Mouse (Mus musculus) CH12F3 (cell line): Measurements from ENCODE around the gene Shroom2.
"Not testable (repeated sequence)": the region's sequence is repeated elsewhere in the genome, so short reads cannot be mapped to it uniquely, and the experiment has no call there.

Experiments
- in situ Hi-C: fragments of 300-500 bp; cut with MboI; formaldehyde crosslinking; loops from 2 replicates; pipeline ENCODE4 v1.14.3; 2020; ENCODE audit warnings: low sequenced_read_pairs

Shroom2 gene

DNA sequence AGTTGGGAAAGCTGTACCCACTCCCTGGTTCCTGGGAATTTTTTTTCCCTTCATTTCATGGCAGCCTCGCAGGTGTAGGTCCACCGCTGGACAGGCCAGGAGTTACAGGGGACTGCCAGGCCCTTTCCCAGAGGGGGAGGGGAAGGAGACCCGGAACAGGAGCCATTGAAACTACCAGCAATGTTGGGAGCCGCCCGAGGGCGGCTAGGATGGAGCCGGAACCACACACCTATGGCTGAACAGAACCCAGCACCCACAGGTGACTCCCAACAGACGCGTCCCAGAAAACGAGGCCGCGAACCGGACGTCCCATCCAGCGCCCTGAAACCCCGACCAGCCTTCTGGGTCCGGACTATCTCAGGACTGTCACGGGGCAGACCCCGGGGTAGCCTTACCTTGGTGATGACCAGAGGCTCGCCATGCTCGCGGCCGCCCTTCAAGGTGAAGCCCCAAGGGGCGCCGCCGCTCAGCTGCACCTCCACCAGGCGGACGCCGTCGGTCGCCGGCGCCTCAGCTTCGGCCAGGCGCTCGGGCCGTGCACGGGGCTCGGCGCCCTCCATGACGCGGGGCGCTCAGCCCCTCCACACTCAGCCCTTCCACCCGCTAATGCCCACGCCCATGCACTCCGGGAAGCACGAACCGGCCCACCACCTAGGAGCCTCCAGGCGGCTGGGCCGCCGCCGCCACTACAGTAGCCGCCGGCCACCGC, at the start of gene Shroom2:
Gene Shroom2 (minus strand): TSS at position 575 of the 709 bp plus-strand sequence.
- in situ Hi-C loops, result no loop called here

DNA sequence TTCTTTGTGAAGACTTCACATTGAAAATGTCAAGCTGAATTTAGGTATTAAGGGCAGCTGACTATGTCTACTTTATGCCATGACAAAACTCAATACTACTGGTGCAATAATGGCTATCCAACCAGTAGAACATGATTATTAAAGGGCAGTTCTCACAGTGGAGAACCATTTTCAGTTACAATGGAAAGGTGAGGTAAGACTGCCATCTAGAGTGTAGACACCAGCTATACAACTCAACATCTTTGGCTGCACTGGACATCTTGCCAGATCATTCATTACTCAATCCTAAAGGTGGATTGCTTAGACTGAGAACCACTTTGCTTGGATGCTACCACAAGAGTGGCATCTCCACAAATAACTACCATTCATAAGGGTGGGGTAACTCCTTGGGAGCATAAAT, 49.7 kb upstream of the Shroom2 start:
- in situ Hi-C loops, result no loop called here

DNA sequence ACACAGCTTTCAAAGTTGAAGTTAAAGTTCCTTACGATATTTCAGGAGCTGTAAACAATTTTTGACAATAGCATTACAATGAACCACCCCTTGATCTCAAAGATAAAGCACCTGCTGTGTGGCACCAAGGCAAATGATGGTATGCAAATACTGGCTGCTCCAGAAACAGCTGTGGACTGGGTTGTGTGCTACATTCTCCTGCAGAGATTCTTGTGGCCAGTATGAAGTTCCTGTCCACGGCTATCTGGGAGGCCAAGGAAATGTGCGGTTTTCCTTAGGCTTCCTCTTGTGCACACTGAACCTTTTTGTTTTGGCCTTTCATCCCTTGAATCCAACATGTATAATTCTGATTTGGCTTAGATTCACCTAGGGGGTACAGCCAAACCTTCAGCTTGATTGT, 44.1 kb upstream of the Shroom2 start:
- in situ Hi-C loops, result no loop called here

DNA sequence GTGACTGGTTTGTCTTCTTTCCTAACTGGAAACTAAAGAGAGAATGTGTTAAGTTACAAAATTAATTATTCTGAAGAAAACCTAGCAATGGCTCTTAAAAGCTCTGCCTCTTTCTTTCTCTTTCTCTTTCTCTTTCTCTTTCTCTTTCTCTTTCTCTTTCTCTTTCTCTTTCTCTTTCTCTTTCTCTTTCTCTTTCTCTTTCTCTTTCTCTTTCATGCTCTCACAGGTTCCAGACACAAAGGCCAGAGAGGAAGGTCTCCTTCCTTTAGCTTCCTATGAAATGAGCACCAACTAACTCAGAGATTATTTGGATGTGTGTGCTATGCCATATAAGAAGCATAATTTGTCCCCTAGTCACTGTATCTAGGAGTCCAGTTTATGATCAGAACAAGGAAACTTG, 36.1 kb upstream of the Shroom2 start:
- in situ Hi-C loops, result no loop called here

DNA sequence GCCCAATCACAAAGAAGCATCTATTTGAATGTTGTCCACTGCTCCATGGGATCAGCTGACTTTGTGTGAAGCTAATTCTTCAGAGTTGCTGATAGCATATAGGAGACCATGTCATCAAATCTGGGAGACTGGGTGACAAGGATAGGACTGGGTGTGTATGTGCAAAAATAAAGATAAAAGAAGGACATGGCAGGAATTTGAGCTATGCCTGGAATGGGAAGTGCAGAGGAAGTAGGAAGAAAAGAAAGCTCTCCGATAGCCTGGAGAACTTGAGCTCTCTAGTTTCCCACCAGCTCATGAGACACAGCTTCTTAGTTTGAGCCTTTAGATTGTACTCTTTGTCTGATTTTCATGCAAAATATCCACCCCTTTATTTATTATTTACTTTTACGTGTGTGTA, 19.3 kb upstream of the Shroom2 start:
- in situ Hi-C loops, result no loop called here

DNA sequence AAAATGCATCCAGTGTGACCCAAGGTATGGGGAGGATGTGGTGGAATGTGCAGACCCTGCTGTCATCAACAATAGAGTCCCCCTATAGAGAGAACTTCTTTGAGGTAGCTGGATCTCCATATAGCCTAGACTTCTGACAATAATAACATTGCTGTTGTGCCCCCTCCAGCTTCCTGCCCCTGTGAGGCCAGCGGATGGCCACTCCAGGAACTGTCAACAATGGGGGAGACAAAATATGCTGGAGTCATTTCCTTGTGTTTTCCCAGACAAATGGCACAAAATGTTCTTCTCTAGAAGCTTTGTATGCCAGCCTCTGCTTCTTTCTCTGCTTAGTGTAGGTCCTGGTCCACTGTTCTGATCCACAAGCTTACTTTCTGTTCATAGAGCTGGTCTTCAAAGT, 18.9 kb upstream of the Shroom2 start:
- in situ Hi-C loops, result no loop called here

DNA sequence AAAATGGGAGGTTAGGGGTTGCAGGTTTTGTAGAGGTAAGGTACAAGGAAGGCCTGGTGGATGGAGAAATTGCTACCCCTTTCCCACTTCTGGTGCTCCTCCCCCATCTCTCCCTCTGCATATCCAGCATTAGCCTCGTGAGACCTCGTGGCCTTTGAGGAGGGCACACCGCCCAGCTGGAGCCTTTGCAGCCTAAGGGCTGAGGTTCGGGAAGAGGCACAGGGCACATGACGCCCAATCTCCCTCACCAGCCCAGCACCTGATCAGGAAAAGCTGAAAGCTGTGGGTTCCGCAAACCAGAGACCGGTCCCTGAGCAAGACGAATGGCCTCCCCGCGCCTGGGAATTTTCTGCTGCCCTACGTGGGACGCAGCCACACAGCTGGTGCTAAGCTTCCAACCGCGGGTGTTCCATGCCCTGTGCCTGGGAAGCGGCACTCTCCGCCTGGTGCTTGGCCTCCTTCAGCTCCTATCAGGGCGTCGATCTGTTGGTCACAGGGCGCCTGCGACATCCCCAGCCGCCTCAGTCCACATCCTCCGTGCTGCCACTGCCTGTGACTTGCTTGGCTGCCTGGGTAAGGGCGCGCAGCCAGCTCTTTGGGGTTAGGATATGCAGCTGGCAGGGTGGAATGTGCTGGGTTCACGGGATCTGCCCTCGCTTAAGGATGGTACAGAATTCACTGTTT, 12.6 kb upstream of the Shroom2 start, which contains the start of gene Gpr143:
Gene Gpr143 (plus strand): TSS at position 202 of the 684 bp plus-strand sequence.
- in situ Hi-C loops, result no loop called here

DNA sequence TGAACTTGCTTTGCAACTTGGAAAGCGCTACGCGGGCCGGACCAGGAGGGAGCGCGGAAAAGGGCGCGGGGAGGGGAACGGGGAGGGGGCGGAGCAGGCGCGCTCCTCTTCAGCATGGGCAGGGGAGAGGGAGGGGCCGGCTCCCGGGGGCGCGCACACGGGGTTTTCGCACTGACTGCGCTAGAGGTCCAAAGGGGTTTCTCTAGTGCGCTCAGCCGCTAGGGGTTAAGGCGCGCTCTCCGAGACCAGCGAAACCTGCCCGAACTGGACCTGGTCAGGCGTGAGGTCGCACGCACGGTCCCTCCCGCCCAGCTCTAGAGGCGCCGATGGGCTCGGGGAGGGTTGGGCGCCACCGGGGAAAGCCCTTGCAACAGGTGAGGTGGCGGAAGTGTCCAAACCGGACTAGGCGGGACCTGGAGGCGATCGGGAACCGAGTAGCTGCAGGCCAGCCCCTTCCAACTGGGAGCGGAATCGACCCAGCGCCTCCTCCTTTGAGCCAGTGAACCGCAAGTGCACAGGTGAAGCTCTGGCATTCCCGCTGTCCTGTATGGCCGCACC, 414 bp upstream of the Shroom2 start:
- in situ Hi-C loops, result no loop called here

DNA sequence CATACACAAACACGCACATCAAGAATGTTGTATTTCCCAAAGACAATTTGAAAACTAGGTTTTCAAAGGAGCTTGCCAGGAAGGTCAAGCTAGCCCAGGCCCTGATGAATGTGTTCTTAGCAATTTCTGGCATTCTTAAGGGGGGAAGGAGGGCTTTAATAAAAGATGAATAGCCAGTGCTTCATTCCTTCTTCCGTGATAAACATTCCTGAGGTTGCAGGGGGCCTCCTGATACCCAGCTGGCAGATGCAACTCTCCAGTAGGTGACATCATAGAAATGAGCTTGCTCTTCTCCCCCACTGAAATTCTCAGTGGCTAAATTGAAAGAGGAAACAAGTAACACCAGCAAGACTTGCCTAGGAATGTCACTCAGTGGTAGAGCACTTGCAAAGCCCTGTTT, 5.1 kb downstream of the Shroom2 start:
- in situ Hi-C loops, result no loop called here

DNA sequence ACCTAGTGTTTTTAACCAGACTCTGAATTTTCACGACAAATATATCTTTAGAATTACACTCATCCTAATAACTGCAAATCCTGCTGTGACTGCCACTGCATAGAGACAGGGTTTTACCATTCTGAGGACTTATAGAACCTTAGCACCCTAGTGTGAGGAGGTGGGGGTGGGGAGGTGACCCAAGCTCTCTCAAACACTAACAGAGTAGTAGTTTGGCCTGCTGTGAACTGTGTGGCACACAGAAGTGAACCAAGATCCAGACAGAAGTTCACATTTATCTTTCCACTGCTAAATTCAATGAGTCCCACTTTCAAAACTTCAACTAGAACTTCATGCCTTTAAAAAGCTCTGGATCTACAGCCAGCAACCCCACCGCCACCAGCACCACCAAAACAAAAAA, 6.4 kb downstream of the Shroom2 start:
- in situ Hi-C loops, result no loop called here

DNA sequence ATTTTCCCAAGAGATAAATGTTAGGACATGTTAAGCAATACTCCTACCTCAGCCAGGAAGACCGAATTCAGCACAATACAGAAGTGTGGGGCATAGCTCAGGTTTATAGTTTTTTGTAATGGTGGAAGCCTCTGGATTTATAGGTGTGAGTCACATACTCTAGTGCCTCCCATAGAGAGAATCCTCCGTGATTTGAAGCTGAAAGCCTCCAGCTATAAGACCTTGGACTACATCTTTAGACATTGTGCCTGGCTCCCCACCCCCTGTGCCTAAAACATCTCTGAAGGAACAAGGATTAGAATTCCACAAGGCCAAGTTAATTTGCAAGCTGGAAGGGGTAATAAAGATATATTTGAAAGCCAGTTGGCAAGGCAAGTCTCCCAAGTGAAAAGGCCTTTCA, 6.8 kb downstream of the Shroom2 start:
- in situ Hi-C loops, result no loop called here

DNA sequence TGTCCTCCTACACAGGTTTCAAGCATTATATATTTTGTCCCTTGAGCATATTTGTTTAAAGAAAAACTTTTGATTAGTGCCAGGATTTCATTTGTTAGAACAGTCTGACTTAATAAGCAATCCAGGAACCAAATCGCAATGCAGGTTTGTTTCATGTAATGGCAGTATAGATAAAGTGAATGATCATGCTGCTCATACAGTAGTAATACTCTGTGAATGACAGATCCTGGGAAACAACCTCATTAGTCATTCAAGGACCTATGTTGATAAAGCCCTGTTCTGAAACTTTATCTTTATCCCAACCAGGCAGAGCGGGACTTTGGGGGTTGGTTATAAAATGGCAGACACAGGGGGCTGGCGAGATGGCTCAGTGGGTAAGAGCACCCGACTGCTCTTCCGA, 13.0 kb downstream of the Shroom2 start:
- in situ Hi-C loops, result no loop called here

DNA sequence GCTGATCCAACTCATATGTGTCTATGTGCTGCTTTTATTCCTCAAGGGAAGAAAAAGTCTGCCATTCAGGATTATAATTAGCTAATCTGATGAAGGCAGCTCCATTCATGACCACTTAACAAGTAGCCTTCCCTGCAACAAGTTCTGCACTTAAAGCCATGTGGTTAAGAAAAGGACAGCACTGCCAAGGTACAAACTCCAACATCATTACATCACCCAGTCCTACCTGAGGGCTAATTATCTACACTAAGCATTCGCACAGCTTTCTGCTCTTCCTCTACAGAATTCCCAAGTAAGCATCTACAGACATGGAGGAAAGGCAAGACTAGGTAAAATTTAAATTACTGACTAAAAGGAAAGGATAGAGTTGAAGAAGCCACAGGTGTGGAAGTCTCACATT, 13.4 kb downstream of the Shroom2 start:
- in situ Hi-C loops, result no loop called here

DNA sequence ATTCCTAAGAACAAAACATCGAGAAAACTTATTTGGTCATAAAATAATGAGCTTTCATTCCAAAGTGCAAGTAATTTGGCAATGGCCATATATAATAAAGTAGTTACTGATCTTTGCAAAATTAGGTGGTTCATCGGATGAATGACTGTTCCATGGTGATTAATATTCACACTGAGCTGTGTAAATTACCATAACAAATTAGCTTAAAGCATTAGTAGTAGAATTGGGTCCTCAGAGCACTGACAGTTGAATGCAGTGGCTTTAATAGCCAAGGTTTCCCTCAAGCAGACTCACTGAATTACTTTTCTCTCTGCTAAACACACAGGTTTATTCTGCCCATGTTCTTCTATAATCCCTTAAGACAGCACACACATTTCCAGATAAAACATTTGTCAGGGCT, 23.3 kb downstream of the Shroom2 start:
- in situ Hi-C loops, result no loop called here

DNA sequence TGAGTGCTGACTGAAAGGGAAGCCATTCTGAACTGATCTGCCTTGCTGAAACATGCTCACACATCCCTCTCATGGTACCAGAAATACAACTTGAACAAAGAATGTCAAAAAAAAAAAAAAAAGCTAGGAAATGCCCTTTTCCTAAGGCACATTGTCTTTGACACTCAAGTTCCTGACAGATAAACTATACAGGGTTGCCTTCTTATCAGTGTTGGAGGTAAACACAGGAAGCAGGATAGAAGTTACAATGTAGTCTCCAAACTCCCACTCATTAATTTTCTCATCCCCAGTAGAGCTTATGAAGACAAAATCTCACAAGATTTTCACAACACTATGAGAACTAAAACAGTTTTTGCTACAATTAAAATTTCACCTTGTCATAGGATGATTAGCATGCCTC, 25.6 kb downstream of the Shroom2 start:
- in situ Hi-C loops, result no loop called here

DNA sequence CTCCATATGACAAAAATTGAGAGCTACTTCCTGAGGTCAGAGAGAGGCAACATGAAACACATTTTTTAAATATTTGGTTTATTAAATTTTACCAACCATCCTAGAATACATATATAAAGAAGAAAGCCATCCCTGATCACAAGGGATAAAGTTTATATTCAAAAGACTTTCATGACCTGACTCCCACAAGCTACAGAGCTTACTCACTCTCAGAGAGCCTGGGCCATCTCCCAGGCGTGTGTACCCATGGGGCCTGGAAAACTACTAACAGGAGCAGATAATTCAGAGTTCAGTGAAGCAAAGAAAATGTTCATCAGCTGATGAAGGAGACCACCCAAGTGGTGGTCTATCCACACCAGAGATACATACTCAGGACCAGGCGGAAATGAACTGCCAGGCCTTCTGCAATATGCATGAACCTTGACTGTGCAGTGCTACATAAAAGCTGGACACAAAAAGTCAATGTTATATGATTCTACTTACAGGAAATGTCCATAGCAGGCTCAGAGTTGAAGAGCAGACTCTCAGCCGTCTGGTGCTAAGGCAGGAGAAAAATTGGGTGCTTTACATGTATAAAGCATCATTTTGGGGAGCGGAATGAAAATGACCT, 30.4 kb downstream of the Shroom2 start:
- in situ Hi-C loops, result no loop called here

DNA sequence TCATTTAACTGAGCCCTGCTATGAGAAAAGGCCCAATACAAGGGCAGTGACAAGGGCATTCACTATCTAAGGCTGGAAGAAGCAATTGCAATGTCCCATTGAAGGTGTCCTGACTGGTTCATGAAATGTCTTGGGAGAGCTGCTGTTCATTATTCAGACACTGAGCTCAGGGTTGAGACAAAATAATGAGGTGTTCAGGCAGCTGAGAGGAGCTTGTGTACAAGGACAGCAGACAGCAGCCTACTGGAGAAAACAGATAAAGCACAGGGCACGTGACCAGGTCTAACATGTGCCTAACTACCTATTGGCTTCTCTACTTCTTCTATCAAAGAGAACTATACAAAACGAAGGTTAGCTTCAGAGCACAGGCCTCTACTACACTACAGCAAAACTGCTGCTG, 31.1 kb downstream of the Shroom2 start:
- in situ Hi-C loops, result no loop called here

DNA sequence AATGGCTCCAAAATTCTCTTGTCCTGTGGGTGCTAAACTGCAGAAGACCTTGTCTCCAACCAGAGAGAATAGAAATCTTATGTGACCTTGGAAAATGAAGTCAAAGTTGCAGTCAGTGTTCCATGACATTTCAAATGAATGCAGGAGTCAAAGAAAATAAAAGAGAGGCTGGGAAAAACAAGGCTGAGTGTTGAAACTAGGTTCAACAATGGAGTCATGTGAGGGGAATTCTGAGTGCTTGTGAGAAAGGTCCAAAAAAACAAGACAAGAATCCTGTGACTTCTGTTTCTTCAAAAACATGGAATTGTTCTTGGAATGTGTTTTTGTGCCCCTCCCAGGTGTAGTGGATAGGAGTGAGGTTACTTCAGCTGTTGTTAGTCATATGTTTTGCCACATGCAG, 34.0 kb downstream of the Shroom2 start:
- in situ Hi-C loops, result no loop called here

DNA sequence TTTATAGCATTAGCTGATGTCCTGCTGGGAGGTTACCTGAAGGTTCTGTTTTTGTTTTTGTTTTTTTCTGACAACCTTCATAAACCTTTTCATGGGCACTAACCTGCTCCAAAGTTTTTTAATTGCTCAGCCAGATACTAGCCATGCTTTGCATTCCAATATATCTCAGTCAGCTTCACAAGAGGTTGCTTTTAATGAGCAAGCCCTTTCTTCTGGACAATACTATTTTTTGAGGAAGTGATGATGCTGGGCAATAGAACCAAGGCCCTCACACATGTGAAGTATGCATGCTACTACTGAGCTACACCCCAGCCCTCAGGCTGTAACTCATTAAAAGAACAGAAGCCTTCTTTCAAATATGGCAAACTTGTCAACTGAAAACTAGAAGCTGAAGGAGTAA, 52.6 kb downstream of the Shroom2 start:
- in situ Hi-C loops, result no loop called here

DNA sequence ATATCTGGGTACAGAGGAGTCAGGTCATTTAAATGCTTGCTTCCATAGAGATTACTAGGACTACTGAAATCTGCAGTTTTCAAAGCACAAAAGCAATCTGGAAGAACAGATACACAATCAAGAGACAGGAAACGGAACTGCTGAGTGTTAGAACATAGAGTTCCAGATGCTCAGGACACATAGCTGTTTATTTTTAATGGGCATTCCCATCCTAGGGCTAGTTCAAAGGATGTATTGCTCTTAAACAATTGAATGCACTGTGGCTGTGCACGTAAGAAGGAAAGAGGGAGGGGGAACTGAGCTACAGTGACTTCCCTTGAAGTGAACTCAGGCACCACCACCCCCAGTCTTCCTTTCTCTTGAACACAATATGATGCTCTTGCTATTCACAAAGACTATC, 58.5 kb downstream of the Shroom2 start:
- in situ Hi-C loops, result not testable (repeated sequence)

DNA sequence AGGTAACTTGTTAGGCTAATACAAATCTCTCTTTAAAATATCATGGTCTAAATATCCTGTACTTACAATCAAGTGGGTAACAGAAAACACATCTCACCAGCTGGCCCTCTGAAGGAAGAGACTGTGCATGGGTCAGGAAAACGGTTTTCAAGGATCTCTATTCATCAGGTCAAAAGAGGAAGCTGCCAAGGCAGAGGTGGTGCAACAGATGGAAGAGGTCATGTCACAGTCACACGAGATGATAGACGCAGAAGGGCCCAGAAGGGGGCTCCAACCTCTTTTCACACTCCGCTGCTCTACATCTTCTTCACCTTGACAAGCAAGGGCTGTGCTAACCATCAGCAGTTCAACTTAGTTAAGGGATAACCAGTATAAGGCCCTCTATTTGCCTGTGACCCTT, 60.9 kb downstream of the Shroom2 start:
- in situ Hi-C loops, result no loop called here

DNA sequence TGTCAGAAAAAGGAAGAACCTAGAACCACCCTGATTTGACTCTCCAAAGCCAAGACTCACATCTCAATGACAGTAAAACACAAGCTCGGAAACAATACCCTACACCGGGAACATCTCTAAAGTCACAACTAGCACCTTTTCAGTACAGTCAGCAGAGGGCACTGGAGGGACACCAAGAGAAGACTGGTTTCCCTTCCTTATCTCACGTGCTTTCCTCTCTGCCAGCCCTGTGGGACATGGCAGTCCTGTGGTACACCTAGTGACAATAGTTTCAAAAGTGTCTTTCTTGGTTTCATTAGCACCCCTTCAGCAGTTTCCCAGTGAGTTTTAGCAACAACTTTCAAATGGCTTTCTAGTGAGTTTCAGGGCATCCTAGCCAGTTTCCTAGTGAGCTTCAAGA, 63.9 kb downstream of the Shroom2 start:
- in situ Hi-C loops, result no loop called here
